Mouse (Mus musculus) brain, adult 2 months (tissue): Measurements from ENCODE around the gene Fcrlb.

ENCODE experiments used
- DNase-seq: peaks from one replicate; pipeline ENCODE4 v3.0.0; 2011; ENCODE audit warnings: low read depth, low spot score

Fcrlb gene

DNA sequence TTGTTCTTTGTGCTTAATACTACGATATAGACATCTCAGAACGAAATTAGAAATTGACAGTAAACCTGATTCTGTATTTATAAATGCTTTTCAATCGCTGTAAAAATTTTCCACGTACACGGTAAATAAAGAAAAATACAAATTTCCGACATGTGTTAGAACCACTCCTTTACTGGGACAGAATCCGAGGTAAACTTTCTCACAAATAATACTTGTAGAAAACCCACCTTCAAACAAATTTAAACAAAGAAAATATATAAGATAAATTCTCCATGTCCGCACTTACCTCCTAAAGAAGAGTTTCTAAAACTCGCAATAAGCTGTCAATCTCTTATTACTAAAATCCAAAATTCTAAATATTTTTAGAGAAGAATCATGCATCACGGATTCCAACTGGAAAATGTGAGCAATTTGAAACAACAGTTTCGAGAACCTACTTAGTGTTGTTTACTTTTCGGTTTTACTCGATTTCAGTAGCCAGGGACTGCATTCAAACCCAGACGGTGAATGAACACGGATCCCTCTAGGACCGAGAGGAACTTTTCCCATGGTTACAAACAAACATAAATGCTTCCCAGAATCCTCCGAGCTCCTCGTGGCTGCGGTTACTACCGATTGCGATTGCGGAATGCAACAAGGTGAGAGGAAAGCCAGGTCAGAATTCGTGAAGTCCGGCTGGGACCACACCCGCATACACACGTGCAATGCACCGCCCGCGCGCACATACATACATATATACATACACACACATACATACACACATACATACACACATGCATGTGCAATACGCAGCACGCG, 44.4 kb downstream of the Fcrlb start:
- DNase-seq: peak; percentile 97

DNA sequence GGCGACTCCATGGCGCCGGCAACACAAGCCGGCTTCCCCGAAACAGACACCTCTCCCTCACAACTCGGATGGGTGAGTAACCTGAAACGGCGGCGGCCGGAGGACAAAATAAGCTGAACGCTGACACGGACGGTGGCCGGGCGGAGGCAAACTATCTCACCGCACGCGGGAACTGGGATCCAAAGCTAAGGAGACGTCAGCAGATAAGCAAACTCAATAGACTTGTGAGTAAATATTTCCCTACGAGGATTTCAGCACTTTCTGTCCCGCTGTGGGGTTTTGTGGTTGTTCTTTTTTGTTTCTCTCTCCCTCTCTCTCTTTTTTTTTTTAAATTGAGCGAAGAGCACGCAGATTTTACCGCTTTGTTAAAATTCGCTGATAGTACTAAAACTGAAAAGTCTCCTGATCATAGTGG, 45.0 kb downstream of the Fcrlb start, which contains the start of gene Atf6:
Gene Atf6, minus strand, starts transcription at position 81 of the 415 bp plus-strand sequence.
- DNase-seq: peak; percentile 98

DNA sequence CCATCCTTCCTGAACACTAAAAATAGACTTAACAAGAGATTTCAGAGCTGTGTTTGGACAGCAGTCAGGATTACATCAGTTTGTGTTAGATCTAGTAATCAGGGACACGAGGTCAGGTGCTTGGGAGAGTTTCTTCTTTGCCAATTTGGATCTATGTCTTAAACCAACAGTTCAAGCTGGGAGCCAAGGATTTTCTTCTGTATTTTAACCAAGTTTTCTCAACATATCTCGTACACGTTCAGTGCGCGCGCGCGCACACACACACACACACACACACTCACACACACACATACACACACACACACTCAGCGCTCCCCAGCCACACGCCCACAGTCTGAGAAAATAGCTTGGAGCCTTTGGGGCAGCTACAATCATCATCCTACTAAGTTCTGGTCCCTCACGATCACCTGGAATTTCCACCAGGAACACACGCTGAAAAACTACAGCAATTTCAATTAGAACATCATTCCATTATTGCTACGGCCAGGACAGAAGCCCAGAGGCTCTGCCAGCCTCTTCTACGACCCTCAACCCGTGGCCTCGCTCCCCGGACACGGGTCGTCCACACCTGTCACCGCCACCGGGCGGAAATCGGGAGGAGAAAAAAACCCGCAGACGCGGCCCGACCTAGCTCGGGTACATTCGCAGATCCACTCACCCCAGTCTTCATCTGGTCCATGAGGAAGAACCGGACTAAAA, 45.6 kb downstream of the Fcrlb start:
- DNase-seq: peak; percentile 56

DNA sequence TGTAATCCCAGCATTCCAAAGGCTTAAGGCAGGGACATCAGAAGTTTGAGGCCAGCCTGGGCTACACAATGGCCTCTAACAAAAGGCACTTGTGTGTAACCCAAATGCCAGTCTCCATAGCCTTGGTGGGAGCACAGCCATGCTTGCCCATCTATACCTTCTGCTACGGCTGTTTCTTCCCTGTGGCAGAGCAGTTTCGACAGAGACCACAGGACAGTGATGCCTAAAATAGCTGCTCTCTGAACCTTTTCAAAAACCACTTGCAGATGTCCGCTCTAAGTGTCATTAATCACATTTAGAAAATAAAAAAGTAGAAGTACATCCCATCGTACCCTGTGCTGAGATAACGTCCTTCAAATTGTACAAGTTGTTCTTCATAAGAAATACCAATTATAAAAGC, 47.3 kb downstream of the Fcrlb start:
- DNase-seq: no peak

DNA sequence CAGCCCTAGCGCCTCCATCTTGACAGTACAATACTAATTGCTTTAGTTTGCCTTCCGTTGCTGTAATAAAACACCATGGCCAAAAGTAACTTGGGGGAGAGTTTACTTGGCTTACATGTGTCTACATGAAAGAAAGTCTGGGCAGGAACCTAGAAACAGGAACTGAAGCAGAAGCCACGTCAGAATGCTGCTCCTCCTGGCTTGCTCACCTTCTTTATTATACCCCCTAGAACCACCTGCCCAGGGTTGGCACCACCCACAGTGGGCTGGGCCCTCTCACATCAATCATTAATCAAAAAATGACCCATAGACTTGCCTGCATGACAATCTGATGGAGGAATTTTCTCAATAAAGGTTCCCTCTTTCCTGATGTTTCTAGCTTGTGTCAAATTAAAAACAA, 48.0 kb downstream of the Fcrlb start:
- no peak for DNase-seq

DNA sequence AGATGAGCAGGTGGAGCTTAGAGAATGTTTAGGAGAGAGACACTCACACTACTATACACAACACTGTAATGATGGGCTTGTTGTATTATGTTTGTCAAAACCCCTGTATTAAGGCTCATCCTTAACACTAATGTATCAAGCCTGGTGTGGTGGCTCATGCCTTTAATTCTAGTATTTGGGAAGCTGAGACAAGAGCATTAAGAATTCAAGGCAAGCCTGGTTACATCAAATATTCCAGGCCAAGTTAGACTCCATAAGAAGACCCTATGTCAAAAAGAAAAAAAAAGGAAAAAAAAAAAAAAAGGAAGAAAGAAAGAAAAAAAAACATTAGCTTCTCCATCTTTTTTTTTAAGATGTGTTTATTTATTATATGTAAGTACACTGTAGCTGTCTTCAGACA, 48.5 kb downstream of the Fcrlb start:
- DNase-seq: no peak

DNA sequence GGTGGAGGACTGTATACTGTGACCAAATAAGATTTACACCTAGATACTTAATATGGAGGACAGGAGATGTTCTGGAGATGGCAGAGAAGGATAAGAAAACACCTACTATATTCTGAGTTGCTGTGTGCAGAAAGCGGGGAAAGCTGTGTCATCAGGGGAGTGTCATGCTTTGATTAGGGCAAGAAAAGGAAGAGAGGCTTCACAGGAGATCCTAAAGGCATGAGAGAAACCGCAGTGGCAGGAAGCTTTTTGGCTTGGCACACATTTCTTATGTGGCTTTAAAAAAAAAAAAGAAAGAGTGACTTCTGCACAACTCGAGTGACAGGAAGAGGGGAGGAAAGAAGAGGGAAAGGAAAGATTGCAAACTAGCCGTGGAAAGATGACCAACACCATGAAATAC, 49.7 kb downstream of the Fcrlb start:
- DNase-seq: no peak

DNA sequence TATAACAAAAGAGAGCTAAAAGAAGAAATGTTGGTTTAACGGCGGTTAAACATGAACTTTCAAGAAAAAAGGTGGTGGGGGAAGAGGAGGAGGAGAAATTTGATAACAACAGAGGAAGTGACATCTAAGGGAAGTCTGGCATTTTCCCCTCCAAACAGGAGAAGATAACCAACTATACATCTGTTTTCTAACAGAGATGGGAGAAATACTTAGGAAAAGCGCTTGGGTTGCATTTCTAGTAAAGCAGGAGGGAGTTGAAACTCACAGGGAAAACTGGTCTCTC, 50.4 kb downstream of the Fcrlb start:
- DNase-seq: no peak

DNA sequence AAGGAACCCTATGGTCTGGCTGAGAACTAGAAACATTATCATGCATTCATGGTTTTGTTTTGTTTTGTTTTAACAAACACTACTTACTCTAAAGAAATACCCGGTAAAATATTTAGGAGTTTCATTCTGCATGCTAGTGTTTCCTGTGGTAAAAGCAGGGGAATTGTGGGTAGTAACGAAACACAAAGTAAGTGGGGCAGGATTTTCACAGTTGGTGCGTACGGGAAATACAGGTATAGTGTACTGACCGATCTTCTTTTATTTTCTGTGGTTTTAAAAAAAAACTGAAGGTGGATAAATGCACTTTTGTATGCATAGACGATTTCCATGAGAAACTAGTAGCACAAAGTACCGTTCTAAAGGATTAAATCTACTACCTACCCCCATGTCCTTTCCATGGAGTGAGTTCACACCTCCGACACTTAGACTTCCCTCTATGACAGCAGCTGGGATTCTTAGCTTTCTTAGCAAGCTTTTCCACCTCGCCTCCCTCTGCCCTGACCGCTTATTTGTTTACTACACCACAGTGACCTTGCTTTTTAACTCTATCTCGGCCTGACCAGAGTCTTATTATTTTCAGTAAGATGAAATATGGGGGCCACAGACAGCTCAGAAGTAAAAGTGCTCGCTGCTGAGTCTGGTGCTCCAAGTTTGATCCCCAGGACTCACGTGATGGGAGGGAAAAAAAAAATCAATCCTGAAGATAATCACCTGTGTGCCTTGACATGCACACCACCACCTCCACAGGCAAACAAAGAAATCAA, 50.9 kb downstream of the Fcrlb start:
- DNase-seq: no peak

DNA sequence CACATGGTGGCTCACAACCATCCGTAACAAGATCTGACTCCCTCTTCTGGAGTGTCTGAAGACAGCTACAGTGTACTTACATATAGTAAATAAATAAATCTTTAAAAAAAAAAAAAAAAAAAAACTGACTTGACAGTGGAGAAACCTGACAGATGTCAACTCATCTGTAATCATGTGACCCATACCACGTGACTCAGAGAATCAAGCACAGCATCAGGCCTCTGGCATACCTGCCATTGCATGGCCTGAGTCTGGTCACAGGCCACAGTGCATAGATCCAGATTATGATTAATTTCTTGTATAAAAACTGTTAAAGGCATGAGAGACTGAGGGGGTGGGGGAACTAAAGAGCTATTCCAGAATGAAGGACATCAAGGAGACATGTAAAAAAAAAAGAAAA, 53.9 kb downstream of the Fcrlb start:
- no peak for DNase-seq

DNA sequence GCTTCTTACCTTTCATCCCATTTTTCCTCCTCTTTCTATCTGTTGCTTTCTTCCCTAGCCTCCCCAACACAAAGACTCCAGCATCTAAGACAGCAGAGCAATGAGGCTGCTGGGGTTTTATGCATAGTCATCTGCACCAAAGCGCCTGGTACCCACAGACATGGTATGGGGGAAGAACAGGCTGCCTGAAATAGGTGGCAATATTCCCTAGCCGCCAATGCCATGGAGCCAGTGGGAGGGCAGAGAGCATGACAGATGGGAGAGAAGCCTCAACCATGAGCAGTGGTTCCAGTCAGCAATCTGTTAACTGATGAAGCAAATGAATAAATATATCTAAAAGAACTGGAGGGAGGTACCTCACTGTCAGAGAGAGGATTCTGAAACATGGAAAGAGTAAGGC, 55.4 kb downstream of the Fcrlb start:
- peak; percentile 86 for DNase-seq
